Mouse (Mus musculus): ENCODE measurements at regions not wholly inside any gene's neighbourhood (a gene's known extent, or its start where the extent isn't known, plus 50 kb on each side); places are given as distances from the start of the nearest gene placed in this dataset.
"Not testable (repeated sequence)": the region's sequence is repeated elsewhere in the genome, so short reads cannot be mapped to it uniquely, and the experiment has no call there.

- ATAC-seq (ENCODE audit: low FRiP score, low TSS enrichment); H3K4me1 ChIP-seq (replicated peaks; ENCODE audit: control insufficient read depth, insufficient read depth); H3K27me3 ChIP-seq (ENCODE audit: control insufficient read depth, insufficient read depth, low read length); H3K27ac ChIP-seq (replicated peaks); H3K36me3 ChIP-seq (ENCODE audit: control insufficient read depth, insufficient read depth, low read length); H3K4me2 ChIP-seq (replicated peaks; ENCODE audit: low read depth); DNase-seq (ENCODE audit: low spot score); H3K9me3 ChIP-seq (ENCODE audit: control insufficient read depth, low read length); H3K9ac ChIP-seq (ENCODE audit: low read length); H3K4me3 ChIP-seq (ENCODE audit: low read depth, low read length): not testable (repeated sequence)
- WGBS, result 92% methylated on average over 16 of the region's 16 CpGs
These were observed 74.2 kb upstream of the Cdh13 start for GRCm38 (mm10) chr8:118209301-118209700.

DNA sequence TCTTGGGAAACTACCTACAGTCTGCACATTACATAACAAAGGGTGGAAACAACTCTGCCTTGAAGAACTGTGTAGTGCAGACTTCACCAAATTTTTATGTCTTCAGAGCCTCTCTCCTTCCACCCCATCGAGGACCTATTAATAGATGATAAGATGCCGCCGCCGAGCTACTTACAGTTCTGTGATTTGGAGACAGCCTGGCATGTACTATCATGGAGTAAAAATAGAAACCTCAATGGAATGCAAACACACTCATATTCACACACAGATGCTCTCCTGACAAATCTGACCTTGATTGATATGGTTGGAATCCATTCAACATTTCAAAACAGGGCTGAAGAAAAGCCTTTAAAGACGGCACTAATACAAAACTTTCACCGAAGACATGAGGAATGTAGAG lies 92.7 kb upstream of the Cdh13 start:
- TF ChIP-seq CTCF (IDR thresholded peaks at IDR 0.05; ENCODE audit: low read depth) (no peak), EP300 (optimal IDR thresholded peaks at IDR 0.05) (no peak)
- H3K36me3 ChIP-seq (ENCODE audit: control insufficient read depth, insufficient read depth, low read length), result no peaks in the 10 kb centered on the region
- H3K4me3 ChIP-seq (ENCODE audit: low read depth, low read length), result no peak overlapping the region
- no peak overlapping the region for H3K27ac ChIP-seq (replicated peaks)
- H3K9ac ChIP-seq (ENCODE audit: low read length), result no peak overlapping the region
- H3K27me3 ChIP-seq (ENCODE audit: control insufficient read depth, insufficient read depth, low read length), result no peaks in the 10 kb centered on the region
- ATAC-seq (ENCODE audit: low FRiP score, low TSS enrichment) (no peak), DNase-seq (ENCODE audit: low spot score) (no peak)
- H3K4me1 ChIP-seq (replicated peaks; ENCODE audit: control insufficient read depth, insufficient read depth), result no peaks in the 10 kb centered on the region
- H3K4me2 ChIP-seq (replicated peaks; ENCODE audit: low read depth), result no peak overlapping the region
- H3K9me3 ChIP-seq (ENCODE audit: control insufficient read depth, low read length), result no peaks in the 10 kb centered on the region
- WGBS, result 66% methylated on average over 6 of the region's 6 CpGs

DNA sequence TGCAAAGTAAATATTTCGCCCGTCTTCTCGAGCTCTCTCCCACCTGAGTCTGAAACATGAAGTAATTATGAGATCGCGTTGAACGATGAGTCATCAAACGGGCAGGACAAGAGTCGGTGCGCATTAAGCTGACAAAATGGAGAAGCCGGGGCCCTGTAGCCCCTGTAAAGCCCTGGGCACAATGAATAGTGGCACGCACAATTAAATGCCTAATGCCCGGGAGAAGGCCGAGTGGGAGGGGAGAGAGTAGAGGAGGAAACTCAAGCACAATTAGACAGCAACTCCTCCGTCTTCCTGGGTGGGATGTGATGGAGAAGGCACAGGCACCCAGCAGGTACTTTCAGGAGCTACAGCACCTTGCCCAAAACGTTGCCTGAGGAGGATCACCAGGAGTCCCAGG lies 94.3 kb upstream of the Cdh13 start:
- H3K27me3 ChIP-seq (ENCODE audit: control insufficient read depth, insufficient read depth, low read length), result no peaks in the 10 kb centered on the region
- TF ChIP-seq EP300 (optimal IDR thresholded peaks at IDR 0.05), result no peak
- no peaks in the 10 kb centered on the region for H3K9me3 ChIP-seq (ENCODE audit: control insufficient read depth, low read length)
- H3K4me1 ChIP-seq (replicated peaks; ENCODE audit: control insufficient read depth, insufficient read depth), result no peaks in the 10 kb centered on the region
- no peak overlapping the region for H3K4me3 ChIP-seq (ENCODE audit: low read depth, low read length)
- H3K4me2 ChIP-seq (replicated peaks; ENCODE audit: low read depth), result no peak overlapping the region
- no peak overlapping the region for H3K27ac ChIP-seq (replicated peaks)
- H3K9ac ChIP-seq (ENCODE audit: low read length), result no peak overlapping the region
- 70% methylated on average over 15 of the region's 15 CpGs for WGBS
- ATAC-seq (ENCODE audit: low FRiP score, low TSS enrichment) (no peak), DNase-seq (ENCODE audit: low spot score) (no peak)
- no peaks in the 10 kb centered on the region for H3K36me3 ChIP-seq (ENCODE audit: control insufficient read depth, insufficient read depth, low read length)

DNA sequence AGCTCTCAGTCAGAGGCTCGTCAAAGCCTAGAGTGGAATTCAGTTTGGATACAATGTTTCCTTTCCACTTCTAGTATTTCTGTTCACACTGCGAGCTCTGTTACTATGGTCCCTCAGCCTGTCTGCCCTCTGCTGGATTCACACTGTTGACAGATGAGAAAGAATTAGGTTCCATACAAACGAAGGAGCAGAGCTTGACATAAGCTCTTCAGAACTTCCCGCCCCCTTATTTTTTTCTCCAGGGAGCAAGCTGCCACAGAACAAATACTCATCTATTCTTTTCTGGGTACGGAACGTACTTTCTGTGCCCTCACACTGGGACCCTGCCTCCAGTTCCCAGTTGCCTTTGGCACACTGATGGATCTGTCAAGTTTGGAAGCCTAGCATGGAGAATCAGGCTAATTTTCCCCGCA lies 114.5 kb upstream of the Cdh13 start:
- H3K36me3 ChIP-seq (ENCODE audit: control insufficient read depth, insufficient read depth, low read length), result no peaks in the 10 kb centered on the region
- no peaks in the 10 kb centered on the region for H3K9me3 ChIP-seq (ENCODE audit: control insufficient read depth, low read length)
- 47% methylated on average over 7 of the region's 7 CpGs for WGBS
- no peak for TF ChIP-seq EP300 (optimal IDR thresholded peaks at IDR 0.05)
- peak; percentile 36 for TF ChIP-seq CTCF (IDR thresholded peaks at IDR 0.05; ENCODE audit: low read depth)
- H3K4me1 ChIP-seq (replicated peaks; ENCODE audit: control insufficient read depth, insufficient read depth), result no peaks in the 10 kb centered on the region
- no peak overlapping the region for H3K4me2 ChIP-seq (replicated peaks; ENCODE audit: low read depth)
- H3K27ac ChIP-seq (replicated peaks), result no peak overlapping the region
- no peaks in the 10 kb centered on the region for H3K27me3 ChIP-seq (ENCODE audit: control insufficient read depth, insufficient read depth, low read length)
- H3K4me3 ChIP-seq (ENCODE audit: low read depth, low read length), result no peak overlapping the region
- ATAC-seq (ENCODE audit: low FRiP score, low TSS enrichment) (no peak), DNase-seq (ENCODE audit: low spot score) (no peak)
- H3K9ac ChIP-seq (ENCODE audit: low read length), result no peak overlapping the region

- Histone ChIP-seq H3K27me3 (ENCODE audit: control insufficient read depth, insufficient read depth, low read length) (no peaks in the 10 kb centered on the region), H3K4me3 (ENCODE audit: low read depth, low read length) (no peak overlapping the region), H3K36me3 (ENCODE audit: control insufficient read depth, insufficient read depth, low read length) (no peaks in the 10 kb centered on the region), H3K9ac (ENCODE audit: low read length) (no peak overlapping the region), H3K27ac (replicated peaks) (no peak overlapping the region), H3K9me3 (ENCODE audit: control insufficient read depth, low read length) (no peaks in the 10 kb centered on the region), H3K4me1 (replicated peaks; ENCODE audit: control insufficient read depth, insufficient read depth) (no peaks in the 10 kb centered on the region), H3K4me2 (replicated peaks; ENCODE audit: low read depth) (no peak overlapping the region)
- TF ChIP-seq EP300 (optimal IDR thresholded peaks at IDR 0.05), result no peak
- no peak for DNase-seq (ENCODE audit: low spot score)
- WGBS, result 61% methylated on average over 10 of the region's 10 CpGs
- no peak for ATAC-seq (ENCODE audit: low FRiP score, low TSS enrichment)
These were observed 121.4 kb upstream of the Cdh13 start for GRCm38 (mm10) chr8:118162171-118162570.

DNA sequence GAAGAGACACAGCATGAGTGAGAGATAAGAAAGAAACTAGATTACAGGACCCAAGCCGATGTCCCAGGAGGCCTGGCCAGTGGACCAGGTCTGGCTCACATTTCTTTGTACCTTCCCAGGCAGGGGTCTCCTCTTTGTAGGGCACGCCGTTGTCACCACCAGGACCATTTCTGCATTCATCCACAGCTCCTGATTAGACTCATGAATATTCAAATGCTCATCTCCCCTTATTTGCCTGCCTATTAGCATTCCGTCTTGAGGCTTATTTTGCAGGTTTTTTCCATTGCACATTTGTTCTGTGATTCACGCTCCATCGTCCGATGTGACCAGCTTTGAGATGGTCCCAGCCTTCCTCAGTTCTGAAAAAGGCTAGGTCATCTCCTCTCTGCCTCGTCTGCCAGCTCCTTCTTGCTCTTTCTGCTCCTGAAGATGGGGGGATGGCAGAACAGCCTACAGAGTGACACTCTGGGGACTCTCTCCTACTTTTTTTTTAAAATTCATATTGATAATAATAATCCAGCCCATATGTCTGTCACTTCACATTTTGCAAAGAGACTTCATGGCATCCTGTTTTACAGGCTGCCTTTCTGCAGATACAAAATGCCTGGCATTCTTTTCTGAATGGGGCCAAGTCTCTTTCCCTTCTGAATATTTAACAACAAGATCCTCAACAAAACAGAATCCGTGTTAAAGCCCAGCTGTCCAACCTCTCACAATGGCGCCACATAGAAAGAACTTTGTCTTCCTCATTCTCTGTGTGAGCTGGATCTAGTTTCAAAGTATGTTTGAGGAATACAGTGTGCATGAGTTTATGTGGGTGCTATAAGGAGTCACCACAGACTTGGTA lies 136.0 kb upstream of the Cdh13 start:
- H3K27ac ChIP-seq (replicated peaks), result no peak overlapping the region
- no peaks in the 10 kb centered on the region for H3K27me3 ChIP-seq (ENCODE audit: control insufficient read depth, insufficient read depth, low read length)
- H3K9me3 ChIP-seq (ENCODE audit: control insufficient read depth, low read length), result no peaks in the 10 kb centered on the region
- no peak for TF ChIP-seq EP300 (optimal IDR thresholded peaks at IDR 0.05)
- TF ChIP-seq CTCF (IDR thresholded peaks at IDR 0.05; ENCODE audit: low read depth), result no peak
- H3K9ac ChIP-seq (ENCODE audit: low read length), result no peak overlapping the region
- no peak overlapping the region for H3K4me2 ChIP-seq (replicated peaks; ENCODE audit: low read depth)
- H3K4me3 ChIP-seq (ENCODE audit: low read depth, low read length), result no peak overlapping the region
- H3K4me1 ChIP-seq (replicated peaks; ENCODE audit: control insufficient read depth, insufficient read depth), result no peaks in the 10 kb centered on the region
- no peak for DNase-seq (ENCODE audit: low spot score)
- no peak for ATAC-seq (ENCODE audit: low FRiP score, low TSS enrichment)
- WGBS, result 73% methylated on average over 10 of the region's 10 CpGs
- no peaks in the 10 kb centered on the region for H3K36me3 ChIP-seq (ENCODE audit: control insufficient read depth, insufficient read depth, low read length)
